Mouse (Mus musculus): ENCODE data around the gene Scp2.

- TF ChIP-seq POLR2A (IDR thresholded peaks at IDR 0.05; ENCODE audit: low read depth, low read length): no peak
- TF ChIP-seq CTCF (IDR thresholded peaks at IDR 0.05; ENCODE audit: extremely low read depth, insufficient read length, insufficient replicate concordance, low read depth, low read length): no peak
Measured at GRCm38 (mm10) chr4:108063616-108064015, 81.2 kb downstream of the Scp2 start.

All from small intestine, adult 2 months (tissue).